Mouse (Mus musculus) CH12.LX (cell line): ENCODE measurements at regions not wholly inside any gene's neighbourhood (a gene's known extent, or its start where the extent isn't known, plus 50 kb on each side); places are given as distances from the start of the nearest gene placed in this dataset.

Experiments used
- DNase-seq: peaks from one replicate; pipeline ENCODE4 v3.0.0-alpha.2; 2013; ENCODE audit errors: extremely low read depth
- H3K27ac ChIP-seq: 2 replicates; pipeline ENCODE4 v1.5.1; 2012; ENCODE audit warnings: low read depth, mild to moderate bottlenecking, control low read depth, moderate library complexity; ENCODE audit not compliant: insufficient read depth
- H3K27me3 ChIP-seq: replicated peaks from 2 replicates; pipeline ENCODE3; 2012; ENCODE audit warnings: inconsistent platforms
- H3K36me3 ChIP-seq, 2 experiments: replicated peaks in 1 of 2; 2 replicates each; pipeline versions ENCODE3 to v1.6.1; 2012; ENCODE audit warnings: inconsistent platforms in 1 of 2, low read length in 1 of 2, mild to moderate bottlenecking in 1 of 2, mixed read lengths in 1 of 2, moderate library complexity in 1 of 2; ENCODE audit not compliant: control insufficient read depth in 1 of 2, insufficient read depth in 1 of 2
- H3K4me1 ChIP-seq, 2 experiments: 2 replicates each; pipeline ENCODE4 v1.6.1; 2012; ENCODE audit warnings: inconsistent platforms in 1 of 2, moderate library complexity in 1 of 2; ENCODE audit not compliant: insufficient read depth in 2 of 2, control insufficient read depth in 1 of 2
- H3K4me2 ChIP-seq: 2 replicates; pipeline ENCODE4 v1.6.1; 2012; ENCODE audit warnings: low read depth, mild to moderate bottlenecking, control low read depth; ENCODE audit not compliant: poor library complexity, insufficient read depth, severe bottlenecking
- H3K4me3 ChIP-seq, 3 experiments: fragments of 150-350 bp in 1 of 3; sonication (generic) in 1 of 3; replicated peaks in 1 of 3; 2 replicates each; pipeline versions ENCODE3 to v1.5.1; 2011 to 2012; ENCODE audit warnings: low read depth in 2 of 3, low read length in 2 of 3, mild to moderate bottlenecking in 2 of 3, moderate library complexity in 2 of 3, control low read depth in 1 of 3, improper control_type of control experiment in 1 of 3, inconsistent platforms in 1 of 3, mixed read lengths in 1 of 3; ENCODE audit not compliant: poor library complexity in 1 of 3
- H3K79me2 ChIP-seq: replicated peaks from 2 replicates; pipeline ENCODE4 v1.6.1; 2012; ENCODE audit warnings: mild to moderate bottlenecking, moderate library complexity; ENCODE audit not compliant: control insufficient read depth, poor library complexity, insufficient read depth, severe bottlenecking; ENCODE audit errors: extremely low read depth
- H3K9ac ChIP-seq: 2 replicates; pipeline ENCODE4 v1.6.1; 2012; ENCODE audit warnings: low read depth, mild to moderate bottlenecking, control low read depth, moderate library complexity; ENCODE audit not compliant: insufficient read depth
- H3K9me3 ChIP-seq: replicated peaks from 2 replicates; pipeline ENCODE3; 2012; ENCODE audit warnings: low read length, inconsistent platforms, mixed read lengths
- CHD2 ChIP-seq: IDR thresholded peaks from 2 replicates; pipeline ENCODE4 v1.6.1; 2011; ENCODE audit warnings: low read length, improper control_type of control experiment
- ETS1 ChIP-seq: conservative IDR thresholded peaks from 2 replicates; pipeline ENCODE4 v1.6.1; 2012; ENCODE audit warnings: low read depth, mild to moderate bottlenecking, inconsistent platforms, low read length, improper control_type of control experiment, moderate library complexity
- GABPA ChIP-seq: IDR thresholded peaks from 2 replicates; pipeline ENCODE4 v1.6.1; 2012; ENCODE audit warnings: low read depth, low read length, improper control_type of control experiment, inconsistent platforms; ENCODE audit not compliant: insufficient replicate concordance
- JUND ChIP-seq: conservative IDR thresholded peaks from 2 replicates; pipeline ENCODE4 v1.6.1; 2011; ENCODE audit warnings: low read depth, low read length, improper control_type of control experiment
- MAFK ChIP-seq: IDR thresholded peaks from 2 replicates; pipeline ENCODE4 v1.6.1; 2011; ENCODE audit warnings: low read length, improper control_type of control experiment; ENCODE audit not compliant: insufficient replicate concordance
- MAZ ChIP-seq: IDR thresholded peaks from 2 replicates; pipeline ENCODE4 v1.6.1; 2012; ENCODE audit warnings: low read depth, mild to moderate bottlenecking, inconsistent platforms, low read length, improper control_type of control experiment, moderate library complexity
- MXI1 ChIP-seq: IDR thresholded peaks from 2 replicates; pipeline ENCODE4 v1.6.1; 2011; ENCODE audit warnings: mild to moderate bottlenecking, low read depth, low read length, improper control_type of control experiment
- MYC ChIP-seq: IDR thresholded peaks from 2 replicates; pipeline ENCODE4 v1.6.1; 2011; ENCODE audit warnings: low read depth, mild to moderate bottlenecking, improper control_type of control experiment, low read length
- NRF1 ChIP-seq: IDR thresholded peaks from 2 replicates; pipeline ENCODE4 v1.6.1; 2014; ENCODE audit warnings: low read depth, mild to moderate bottlenecking, inconsistent platforms, low read length, improper control_type of control experiment, moderate library complexity
- POLR2AphosphoS2 ChIP-seq: IDR thresholded peaks from 2 replicates; pipeline ENCODE4 v1.6.1; 2011; ENCODE audit warnings: low read depth, low read length, improper control_type of control experiment
- RAD21 ChIP-seq: IDR thresholded peaks from 2 replicates; pipeline ENCODE4 v1.6.1; 2011; ENCODE audit warnings: low read depth, mild to moderate bottlenecking, low read length, improper control_type of control experiment, moderate library complexity
- RCOR1 ChIP-seq: conservative IDR thresholded peaks from 2 replicates; pipeline ENCODE4 v1.6.1; 2012; ENCODE audit warnings: low read depth, mild to moderate bottlenecking, inconsistent platforms, low read length, improper control_type of control experiment
- SMC3 ChIP-seq: IDR thresholded peaks from 2 replicates; pipeline ENCODE4 v1.6.1; 2011; ENCODE audit warnings: low read depth, low read length, improper control_type of control experiment
- TBP ChIP-seq: conservative IDR thresholded peaks from 2 replicates; pipeline ENCODE4 v1.6.1; 2011; ENCODE audit warnings: low read depth, low read length, improper control_type of control experiment
- USF1 ChIP-seq: IDR thresholded peaks from 2 replicates; pipeline ENCODE4 v1.6.1; 2014; ENCODE audit warnings: low read depth, mild to moderate bottlenecking, inconsistent platforms, low read length, improper control_type of control experiment
- ZC3H11A ChIP-seq: IDR thresholded peaks from 2 replicates; pipeline ENCODE4 v1.6.1; 2012; ENCODE audit warnings: low read depth, mild to moderate bottlenecking, inconsistent platforms, low read length, improper control_type of control experiment
- ZMIZ1 ChIP-seq: IDR thresholded peaks from 2 replicates; pipeline ENCODE4 v1.6.1; 2012; ENCODE audit warnings: low read depth, mild to moderate bottlenecking, inconsistent platforms, low read length, improper control_type of control experiment
- ZNF384 ChIP-seq: IDR thresholded peaks from 2 replicates; pipeline ENCODE4 v1.6.1; 2012; ENCODE audit warnings: low read depth, low read length, improper control_type of control experiment, inconsistent platforms
- dilution Hi-C: fragments of 300-500 bp; cut with MboI; formaldehyde crosslinking; loops from 2 replicates; pipeline ENCODE4 v1.14.3; 2020; ENCODE audit warnings: low sequenced_read_pairs; ENCODE audit not compliant: extremely low pct_unique_long_range_greater_than_20kb, extremely low pct_ligation_motif_present
- in situ Hi-C: fragments of 300-500 bp; cut with MboI; formaldehyde crosslinking; loops from 3 replicates; pipeline ENCODE4 v1.14.3; 2019; ENCODE audit warnings: low sequenced_read_pairs, low pct_ligation_motif_present, low pct_unique_long_range_greater_than_20kb, mixed read lengths

DNA sequence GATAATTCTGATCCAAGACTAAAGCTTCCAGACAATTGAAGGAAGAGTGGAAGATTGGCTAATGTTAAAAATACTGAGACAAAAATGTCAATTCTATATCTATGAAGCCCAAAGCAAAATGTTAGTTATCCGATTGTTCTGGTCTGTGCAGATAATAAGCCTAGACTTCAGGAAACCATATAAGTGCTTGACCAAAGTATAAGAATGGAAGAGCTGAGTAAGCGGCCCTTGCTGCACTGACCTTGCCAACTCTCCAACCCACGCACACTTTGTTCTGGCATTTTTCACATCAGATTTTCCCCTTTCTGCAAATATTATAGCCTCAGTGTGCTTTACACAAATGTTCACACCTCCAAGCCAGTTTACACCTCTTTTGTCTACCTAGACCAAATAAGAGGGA lies 180.6 kb downstream of the Atp6ap1l start:
- no peaks in the 10 kb centered on the region for H3K79me2 ChIP-seq
- TF ChIP-seq CHD2 (no peak), USF1 (no peak), ZC3H11A (no peak), POLR2AphosphoS2 (no peak), RAD21 (no peak), NRF1 (no peak), SMC3 (no peak), GABPA (no peak), MAFK (no peak), MXI1 (no peak), MAZ (no peak)
- H3K4me1 ChIP-seq = no peaks in the 10 kb centered on the region
- no peaks in the 10 kb centered on the region for H3K9me3 ChIP-seq
- in situ Hi-C loops (no loop called here), dilution Hi-C loops (no loop called here)
- no peak overlapping the region for H3K4me3 ChIP-seq
- H3K9ac ChIP-seq = no peak overlapping the region
- no peak overlapping the region for H3K4me2 ChIP-seq
- H3K27me3 ChIP-seq = no peaks in the 10 kb centered on the region
- no peak for DNase-seq
- no peak overlapping the region for H3K27ac ChIP-seq
- H3K36me3 ChIP-seq = no peaks in the 10 kb centered on the region

DNA sequence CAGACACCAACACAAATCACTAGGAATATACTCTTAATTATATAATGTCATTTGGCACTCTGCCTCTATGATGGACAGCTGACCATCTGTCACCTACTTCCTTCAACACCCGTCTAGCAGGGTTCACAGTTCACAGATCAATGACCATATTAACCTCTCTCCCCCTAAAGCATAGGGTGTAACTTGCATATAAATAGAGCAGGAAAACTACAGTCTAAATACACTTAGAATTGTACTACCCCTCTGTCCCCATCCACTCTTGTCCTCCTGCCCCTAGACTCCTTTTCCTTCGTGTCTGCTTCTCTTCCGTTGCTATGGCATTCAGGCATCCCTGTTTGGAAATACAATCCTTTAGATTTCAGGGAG lies 181.6 kb downstream of the Atp6ap1l start:
- H3K9me3 ChIP-seq = no peaks in the 10 kb centered on the region
- DNase-seq = no peak
- H3K4me1 ChIP-seq = no peaks in the 10 kb centered on the region
- TF ChIP-seq USF1 (no peak), RCOR1 (no peak), POLR2AphosphoS2 (no peak), ZMIZ1 (no peak), JUND (no peak), TBP (no peak), ZC3H11A (no peak), ETS1 (no peak), MYC (no peak), ZNF384 (no peak)
- no peaks in the 10 kb centered on the region for H3K27me3 ChIP-seq
- dilution Hi-C loops (no loop called here), in situ Hi-C loops (no loop called here)
- no peak overlapping the region for H3K27ac ChIP-seq
- H3K79me2 ChIP-seq = no peaks in the 10 kb centered on the region
- no peak overlapping the region for H3K9ac ChIP-seq
- no peaks in the 10 kb centered on the region for H3K36me3 ChIP-seq
- H3K4me2 ChIP-seq = no peak overlapping the region
- no peak overlapping the region for H3K4me3 ChIP-seq
